Mouse (Mus musculus) ES-Bruce4 (cell line): ENCODE results near the gene Mybbp1a.

Experiments
- CTCF ChIP-seq: IDR thresholded peaks from one replicate; pipeline ENCODE4 v1.8.1; 2011; ENCODE audit warnings: low read depth, low read length
- EP300 ChIP-seq: IDR thresholded peaks from 2 replicates; pipeline ENCODE4 v1.6.1; 2011; ENCODE audit warnings: low read depth, low read length; ENCODE audit not compliant: insufficient read depth
- POLR2A ChIP-seq: IDR thresholded peaks from one replicate; pipeline ENCODE4 v1.8.1; 2011; ENCODE audit warnings: low read length; ENCODE audit not compliant: insufficient read depth

- TF ChIP-seq CTCF (no peak), POLR2A (no peak), EP300 (no peak)
Observed at GRCm38 (mm10) chr11:72466694-72467507, 25.7 kb downstream of the Mybbp1a start.
